Mouse (Mus musculus): ENCODE measurements around the gene Ftsj1. TPM values are rescaled to one million over a fixed set of nuclear protein-coding genes. Genes with fewer than 3 reads are reported as not detected.
A peak's percentile ranks its signal among the peaks of the same experiment; 100 is the strongest.

Gene Ftsj1
- 43.1 and 47.0 TPM in 2 replicates for polyA plus RNA-seq (2016; fragmentation: Nextera tagmentation; extraction: Ambion mirVana)

DNA sequence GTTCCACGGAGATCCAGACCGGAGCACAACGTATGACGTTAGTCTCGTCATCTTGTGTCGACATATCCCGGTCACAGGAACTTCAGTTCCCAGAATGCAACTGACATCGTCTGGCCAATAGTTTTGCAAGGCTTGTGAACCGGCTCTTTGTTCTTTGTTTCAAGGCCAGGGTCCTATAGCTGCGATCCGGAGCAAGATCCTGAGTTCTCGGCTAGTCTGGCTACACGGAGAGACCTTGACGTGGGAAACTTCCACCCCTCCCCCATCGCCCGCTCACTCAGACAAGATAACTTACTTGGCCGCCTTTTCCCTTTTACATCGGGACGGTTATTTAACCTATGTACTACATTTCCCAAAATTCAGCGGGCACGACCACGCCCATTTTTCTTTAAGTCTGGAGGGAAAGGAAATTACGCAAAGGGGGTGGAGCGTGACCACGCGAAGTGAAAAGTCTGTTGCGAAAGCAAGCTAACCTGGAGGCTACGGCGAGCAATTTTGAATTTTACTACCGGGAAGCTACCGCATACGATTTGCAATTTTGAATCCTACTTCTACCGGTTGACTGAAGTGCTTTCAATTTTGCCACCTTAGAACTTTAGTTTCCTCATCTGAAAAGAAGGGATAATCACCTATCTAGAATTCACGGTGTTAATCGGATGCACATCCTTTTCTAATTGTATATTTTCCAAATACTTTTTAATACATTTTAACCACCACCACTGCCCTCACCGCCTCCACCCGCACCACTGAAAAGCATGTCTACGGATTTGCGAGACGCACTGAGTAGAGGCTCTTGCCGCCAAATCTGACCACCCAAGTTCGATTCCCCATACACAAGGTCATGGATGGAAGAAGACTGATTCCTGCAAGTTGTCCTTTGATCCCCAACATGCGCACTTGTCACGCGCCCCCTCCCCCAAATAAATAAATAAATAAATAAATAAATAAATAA lies at the start of gene Ftsj1:
TSS of gene Ftsj1 (minus strand) at position 73 of the 952 bp plus-strand sequence.
- peak; percentile 86 for ATAC-seq (ENCODE audit: insufficient number of reproducible peaks, insufficient read depth, low FRiP score, low TSS enrichment)
- H3K36me3 ChIP-seq = peaks cover 3% of the 10 kb centered on the region; the same call in 1 of the 2 replicates
- H3K4me2 ChIP-seq (replicated peaks) = peak within 1 kb of the TSS; percentile 57
- H3K4me3 ChIP-seq = peak within 1 kb of the TSS; percentile 55
- H3K27me3 ChIP-seq = no peaks in the 10 kb centered on the region
- WGBS = 21% methylated on average over 45 of the region's 45 CpGs
- H3K9ac ChIP-seq = peak within 1 kb of the TSS; percentile 58
- no peaks in the 10 kb centered on the region for H3K4me1 ChIP-seq
- H3K9me3 ChIP-seq = no peaks in the 10 kb centered on the region
- peak within 1 kb of the TSS; percentile 57; the same call in 1 of the 2 replicates for H3K27ac ChIP-seq

- WGBS = 77% methylated on average over 5 of the region's 5 CpGs
- ATAC-seq (ENCODE audit: insufficient number of reproducible peaks, insufficient read depth, low FRiP score, low TSS enrichment) = no peak
- no peak overlapping the region for H3K9ac ChIP-seq
- H3K27me3 ChIP-seq = no peaks in the 10 kb centered on the region
- no peaks in the 10 kb centered on the region for H3K9me3 ChIP-seq
- no peak overlapping the region for H3K4me3 ChIP-seq
- H3K4me1 ChIP-seq = no peaks in the 10 kb centered on the region
- no peak overlapping the region for H3K27ac ChIP-seq
- H3K4me2 ChIP-seq (replicated peaks) = no peak overlapping the region
- H3K36me3 ChIP-seq = no peaks in the 10 kb centered on the region
Measured at GRCm38 (mm10) chrX:8288621-8289020, 36.4 kb upstream of the Ftsj1 start.

DNA sequence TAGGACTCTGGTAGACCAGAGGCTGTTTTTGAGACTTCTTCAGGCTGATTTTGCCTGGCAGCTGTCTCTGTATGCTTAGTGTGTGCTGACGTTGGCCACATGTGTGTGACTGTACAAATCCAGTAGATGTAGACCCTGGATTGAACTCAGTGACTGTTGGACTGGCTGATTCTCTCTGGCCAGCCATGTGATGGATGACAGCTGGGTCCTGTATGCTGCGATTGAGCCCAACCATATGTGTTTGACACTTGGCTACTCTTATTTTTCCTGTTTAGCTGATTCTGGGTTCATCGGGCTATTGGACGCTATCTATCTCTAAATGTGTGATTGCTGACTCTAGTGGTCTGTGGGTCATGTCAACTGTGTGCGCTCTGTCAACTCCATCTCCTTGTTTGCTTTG lies 21.9 kb upstream of the Ftsj1 start:
- no peak overlapping the region for H3K4me2 ChIP-seq (replicated peaks)
- no peak for ATAC-seq (ENCODE audit: insufficient number of reproducible peaks, insufficient read depth, low FRiP score, low TSS enrichment)
- no peak overlapping the region for H3K9ac ChIP-seq
- 88% methylated on average over 5 of the region's 5 CpGs for WGBS
- H3K4me1 ChIP-seq = no peaks in the 10 kb centered on the region
- no peaks in the 10 kb centered on the region for H3K36me3 ChIP-seq
- no peak overlapping the region for H3K27ac ChIP-seq
- H3K9me3 ChIP-seq = no peaks in the 10 kb centered on the region
- H3K4me3 ChIP-seq = no peak overlapping the region
- H3K27me3 ChIP-seq = peaks cover 11% of the 10 kb centered on the region; the same call in 1 of the 2 replicates

GRCm38 (mm10) chrX:8272000-8272399 lies 19.8 kb upstream of the Ftsj1 start:
- Histone ChIP-seq H3K27me3 (peaks cover 11% of the 10 kb centered on the region; the same call in 1 of the 2 replicates), H3K4me2 (replicated peaks) (peak overlapping the region; percentile 26; the same call in 1 of the 2 replicates), H3K9ac (no peak overlapping the region), H3K4me1 (no peaks in the 10 kb centered on the region), H3K4me3 (no peak overlapping the region), H3K27ac (no peak overlapping the region), H3K9me3 (no peaks in the 10 kb centered on the region), H3K36me3 (no peaks in the 10 kb centered on the region)
- WGBS = 27% methylated on average over 10 of the region's 10 CpGs
- no peak for ATAC-seq (ENCODE audit: insufficient number of reproducible peaks, insufficient read depth, low FRiP score, low TSS enrichment)

DNA sequence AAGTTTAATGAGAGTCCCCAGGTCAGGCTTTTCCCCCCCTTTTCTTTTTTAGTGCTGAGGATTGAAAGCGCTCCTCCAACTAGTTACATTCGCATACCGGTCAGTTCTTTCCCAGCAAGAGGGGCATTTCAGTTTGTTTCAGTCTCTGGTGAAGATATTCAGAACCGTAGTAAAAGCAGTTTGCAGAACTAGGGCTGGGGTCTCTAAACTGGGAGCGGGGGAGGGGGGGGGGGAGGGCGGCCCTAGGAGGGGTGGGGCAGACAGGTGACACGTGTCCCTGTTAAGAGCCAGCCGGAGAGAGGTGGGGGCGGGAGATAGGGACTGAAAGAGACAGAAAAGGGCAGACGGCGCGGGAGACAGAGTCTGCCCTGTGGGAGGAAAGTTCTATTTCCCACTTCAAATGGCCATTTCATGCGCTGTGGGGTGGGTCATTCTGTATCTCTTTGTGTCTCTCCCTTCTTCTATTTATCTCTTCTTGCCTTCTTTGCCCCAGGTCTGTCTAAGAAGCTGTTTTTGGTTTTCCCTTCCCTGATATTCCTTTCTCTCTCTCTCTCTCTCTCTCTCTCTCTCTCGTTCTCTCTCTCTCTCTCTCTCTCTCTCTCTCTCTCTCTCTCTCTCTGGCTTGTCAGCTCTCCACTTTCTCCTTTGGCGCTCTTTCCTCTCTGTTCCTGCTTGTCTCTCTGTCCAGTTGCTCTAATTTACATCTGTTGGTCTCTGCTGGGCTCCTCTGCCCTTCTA lies 19.0 kb upstream of the Ftsj1 start, which contains the start of gene Slc38a5:
TSS of gene Slc38a5 (plus strand) at position 51 of the 738 bp plus-strand sequence.
- Histone ChIP-seq H3K9me3 (no peaks in the 10 kb centered on the region), H3K9ac (no peak within 1 kb of the TSS), H3K4me3 (no peak within 1 kb of the TSS), H3K27ac (no peak within 1 kb of the TSS), H3K4me1 (no peaks in the 10 kb centered on the region), H3K36me3 (no peaks in the 10 kb centered on the region), H3K4me2 (replicated peaks) (peak within 1 kb of the TSS; percentile 26), H3K27me3 (peaks cover 11% of the 10 kb centered on the region; the same call in 1 of the 2 replicates)
- ATAC-seq (ENCODE audit: insufficient number of reproducible peaks, insufficient read depth, low FRiP score, low TSS enrichment) = no peak
- WGBS = 21% methylated on average over 10 of the region's 15 CpGs

- Histone ChIP-seq H3K36me3 (no peaks in the 10 kb centered on the region), H3K27ac (no peak overlapping the region), H3K4me2 (replicated peaks) (no peak overlapping the region), H3K9ac (no peak overlapping the region), H3K27me3 (no peaks in the 10 kb centered on the region), H3K9me3 (no peaks in the 10 kb centered on the region), H3K4me1 (no peaks in the 10 kb centered on the region), H3K4me3 (no peak overlapping the region)
- ATAC-seq (ENCODE audit: insufficient number of reproducible peaks, insufficient read depth, low FRiP score, low TSS enrichment) = no peak
- WGBS = 84% methylated on average over 3 of the region's 3 CpGs
Measured at GRCm38 (mm10) chrX:8264222-8264621, 12.0 kb upstream of the Ftsj1 start.

DNA sequence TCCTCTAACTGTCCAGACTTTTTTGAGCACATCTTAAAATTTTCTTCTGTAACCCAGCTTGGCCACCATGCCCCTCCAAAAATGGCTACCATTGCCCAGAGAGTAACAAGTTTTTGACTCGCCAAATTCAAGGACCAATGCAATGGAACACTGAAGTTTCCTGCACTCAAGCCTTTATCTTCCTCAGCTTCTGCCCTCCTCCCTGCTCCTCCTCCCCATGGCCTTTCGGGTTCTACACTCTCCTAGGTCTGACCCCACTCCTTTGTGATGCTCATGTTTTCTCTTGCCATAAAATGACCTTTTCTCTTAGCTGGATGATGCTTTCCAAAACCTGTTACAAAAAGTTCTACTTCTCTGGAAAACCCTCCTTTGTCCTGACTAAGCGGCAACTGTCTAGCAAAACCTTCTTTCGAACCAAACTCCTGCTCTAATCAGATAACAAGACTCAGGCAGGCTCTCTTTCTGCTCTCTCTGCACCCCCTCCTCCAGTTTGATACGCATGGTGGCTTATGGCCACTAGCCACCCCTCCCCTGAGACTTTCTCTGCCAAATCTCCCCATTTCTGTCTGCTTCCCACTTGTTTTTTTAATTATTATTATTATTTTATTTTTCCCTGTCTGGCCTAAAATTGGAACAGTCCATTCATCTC lies 11.1 kb upstream of the Ftsj1 start:
- no peak overlapping the region for H3K4me2 ChIP-seq (replicated peaks)
- no peaks in the 10 kb centered on the region for H3K4me1 ChIP-seq
- no peaks in the 10 kb centered on the region for H3K36me3 ChIP-seq
- no peak overlapping the region for H3K9ac ChIP-seq
- H3K27me3 ChIP-seq = no peaks in the 10 kb centered on the region
- no peak overlapping the region for H3K4me3 ChIP-seq
- no peak for ATAC-seq (ENCODE audit: insufficient number of reproducible peaks, insufficient read depth, low FRiP score, low TSS enrichment)
- H3K9me3 ChIP-seq = no peaks in the 10 kb centered on the region
- 78% methylated on average over 5 of the region's 5 CpGs for whole genome bisulfite sequencing
- H3K27ac ChIP-seq = no peak overlapping the region

GRCm38 (mm10) chrX:8259478-8259877 lies 7.3 kb upstream of the Ftsj1 start:
- no peaks in the 10 kb centered on the region for H3K4me1 ChIP-seq
- WGBS = 78% methylated on average over 12 of the region's 12 CpGs
- no peaks in the 10 kb centered on the region for H3K9me3 ChIP-seq
- no peaks in the 10 kb centered on the region for H3K36me3 ChIP-seq
- no peak overlapping the region for H3K9ac ChIP-seq
- no peaks in the 10 kb centered on the region for H3K27me3 ChIP-seq
- ATAC-seq (ENCODE audit: insufficient number of reproducible peaks, insufficient read depth, low FRiP score, low TSS enrichment) = no peak
- no peak overlapping the region for H3K4me3 ChIP-seq
- H3K27ac ChIP-seq = no peak overlapping the region
- H3K4me2 ChIP-seq (replicated peaks) = no peak overlapping the region

GRCm38 (mm10) chrX:8255807-8256206 lies 3.6 kb upstream of the Ftsj1 start:
- 19% methylated on average over 6 of the region's 6 CpGs for WGBS
- no peak overlapping the region for H3K27ac ChIP-seq
- H3K4me1 ChIP-seq = no peaks in the 10 kb centered on the region
- no peaks in the 10 kb centered on the region for H3K9me3 ChIP-seq
- no peak for ATAC-seq (ENCODE audit: insufficient number of reproducible peaks, insufficient read depth, low FRiP score, low TSS enrichment)
- no peak overlapping the region for H3K9ac ChIP-seq
- no peaks in the 10 kb centered on the region for H3K27me3 ChIP-seq
- H3K4me3 ChIP-seq = no peak overlapping the region
- H3K4me2 ChIP-seq (replicated peaks) = no peak overlapping the region
- no peaks in the 10 kb centered on the region for H3K36me3 ChIP-seq

- H3K27ac ChIP-seq = no peak overlapping the region
- H3K27me3 ChIP-seq = no peaks in the 10 kb centered on the region
- H3K4me3 ChIP-seq = no peak overlapping the region
- no peak overlapping the region for H3K9ac ChIP-seq
- peaks cover 3% of the 10 kb centered on the region; the same call in 1 of the 2 replicates for H3K36me3 ChIP-seq
- ATAC-seq (ENCODE audit: insufficient number of reproducible peaks, insufficient read depth, low FRiP score, low TSS enrichment) = no peak
- no peaks in the 10 kb centered on the region for H3K9me3 ChIP-seq
- H3K4me1 ChIP-seq = no peaks in the 10 kb centered on the region
- H3K4me2 ChIP-seq (replicated peaks) = no peak overlapping the region
- WGBS = 80% methylated on average over 2 of the region's 2 CpGs
Measured at GRCm38 (mm10) chrX:8253711-8254110, 1.5 kb upstream of the Ftsj1 start.

- peak overlapping the region; percentile 55 for H3K4me3 ChIP-seq
- H3K9me3 ChIP-seq = no peaks in the 10 kb centered on the region
- H3K4me1 ChIP-seq = no peaks in the 10 kb centered on the region
- no peak; the same call in none of the 2 replicates for ATAC-seq (ENCODE audit: insufficient number of reproducible peaks, insufficient read depth, low FRiP score, low TSS enrichment)
- WGBS = 22% methylated on average over 18 of the region's 18 CpGs
- H3K9ac ChIP-seq = peak overlapping the region; percentile 58
- H3K27me3 ChIP-seq = no peaks in the 10 kb centered on the region
- no peak overlapping the region for H3K27ac ChIP-seq
- peak overlapping the region; percentile 57 for H3K4me2 ChIP-seq (replicated peaks)
- peaks cover 3% of the 10 kb centered on the region; the same call in 1 of the 2 replicates for H3K36me3 ChIP-seq
Measured at GRCm38 (mm10) chrX:8251789-8252333, 345 bp downstream of the Ftsj1 start.
